Mouse (Mus musculus) erythroblast, embryonic 14.5 days (primary cell): ENCODE data around the gene Acap1.

Experiments used
- GATA1 ChIP-seq: IDR thresholded peaks from 2 replicates; pipeline ENCODE4 v1.6.1; 2012; ENCODE audit warnings: low read length, inconsistent platforms, mixed read lengths
- TAL1 ChIP-seq: IDR thresholded peaks from 3 replicates; pipeline ENCODE4 v1.6.1; 2012; ENCODE audit warnings: low read length, inconsistent platforms, mixed read lengths

DNA sequence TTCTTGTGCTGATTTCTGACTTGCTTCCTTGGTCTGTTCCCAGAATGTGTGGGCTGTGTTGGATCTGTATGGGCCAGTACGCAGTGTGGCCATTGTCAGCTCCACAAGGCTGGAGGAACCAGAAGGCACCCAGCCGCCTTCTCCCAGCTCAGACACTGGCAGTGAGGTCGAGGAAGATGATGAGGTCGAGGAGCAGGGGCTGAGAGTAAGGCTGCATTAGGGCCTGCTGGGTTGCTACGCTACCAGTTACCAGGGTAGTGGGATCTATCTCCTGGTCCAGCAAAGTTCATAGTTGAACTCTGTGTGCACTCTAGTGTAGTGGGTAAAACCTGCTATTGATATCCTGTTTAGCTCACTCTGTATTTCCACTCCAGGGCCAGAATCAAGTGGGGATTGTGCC is 13.8 kb upstream of the Acap1 start:
- TF ChIP-seq GATA1, result no peak
- no peak for TF ChIP-seq TAL1
